Mouse (Mus musculus): Measurements from ENCODE around the gene Scgb1b7. TPM values are rescaled to one million over a fixed set of nuclear protein-coding genes. Genes with fewer than 3 reads are reported as not detected.
"Not testable (repeated sequence)": the region's sequence is repeated elsewhere in the genome, so short reads cannot be mapped to it uniquely, and the experiment has no call there.

The Scgb1b7 gene
- not detected in 2 replicates for polyA plus RNA-seq (2015; fragmentation: Nextera tagmentation; extraction: Ambion mirVana)

DNA sequence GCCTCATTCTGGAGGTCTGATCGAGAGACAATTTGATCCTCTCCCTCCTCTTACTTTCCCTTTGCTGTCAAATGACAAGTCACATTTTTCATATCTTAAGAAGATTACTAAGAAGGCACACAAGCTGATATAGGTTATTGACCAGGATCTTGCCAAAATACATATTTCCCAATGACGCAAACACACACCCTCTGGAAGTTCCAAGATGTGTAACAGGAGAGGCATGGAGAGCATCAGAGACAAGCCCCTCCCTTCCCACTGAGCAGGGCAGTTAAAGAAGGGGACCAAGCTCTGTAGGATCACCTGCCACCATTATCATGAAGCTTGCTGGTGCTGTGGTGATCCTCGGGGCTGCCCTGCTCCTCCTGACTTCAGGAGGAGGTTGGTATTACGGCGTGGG is at the start of gene Scgb1b7:
Scgb1b7 (plus strand) TSS at position 301 of the 400 bp plus-strand sequence.
- not testable (repeated sequence) for ATAC-seq (ENCODE audit: low FRiP score, low TSS enrichment); H3K27ac ChIP-seq (replicated peaks); DNase-seq (ENCODE audit: low spot score); H3K9ac ChIP-seq (ENCODE audit: low read length); H3K4me3 ChIP-seq (ENCODE audit: low read depth, low read length); H3K4me1 ChIP-seq (replicated peaks; ENCODE audit: control insufficient read depth, insufficient read depth); H3K9me3 ChIP-seq (ENCODE audit: control insufficient read depth, low read length); H3K36me3 ChIP-seq (ENCODE audit: control insufficient read depth, insufficient read depth, low read length); H3K4me2 ChIP-seq (replicated peaks; ENCODE audit: low read depth); H3K27me3 ChIP-seq (ENCODE audit: control insufficient read depth, insufficient read depth, low read length)
- 88% methylated on average over 3 of the region's 5 CpGs for WGBS

DNA sequence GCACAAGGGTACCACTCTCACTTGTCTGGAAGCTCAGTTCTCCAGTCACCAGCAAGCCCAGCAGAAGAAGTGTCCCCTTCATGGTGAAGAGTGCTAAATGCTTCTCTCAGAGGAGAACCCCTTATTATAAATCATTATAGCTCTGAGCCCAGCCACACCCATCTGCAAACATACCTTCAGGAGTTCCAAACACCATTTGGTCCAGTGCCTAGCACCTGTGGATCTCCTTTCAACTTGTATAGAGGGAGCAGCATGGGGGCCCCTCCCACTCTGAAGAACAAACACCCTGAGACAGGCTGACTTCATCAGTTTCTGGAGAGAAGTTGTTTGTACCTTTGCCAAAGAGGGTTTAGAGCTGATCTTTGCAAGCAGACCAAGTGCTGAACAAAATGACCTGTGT is 6.8 kb upstream of the Scgb1b7 start, which contains the start of gene Scgb2b7:
Scgb2b7 (minus strand) TSS at position 101 of the 400 bp plus-strand sequence.
- not testable (repeated sequence) for H3K27ac ChIP-seq (replicated peaks); H3K9ac ChIP-seq (ENCODE audit: low read length); H3K4me1 ChIP-seq (replicated peaks; ENCODE audit: control insufficient read depth, insufficient read depth); H3K27me3 ChIP-seq (ENCODE audit: control insufficient read depth, insufficient read depth, low read length); ATAC-seq (ENCODE audit: low FRiP score, low TSS enrichment); H3K9me3 ChIP-seq (ENCODE audit: control insufficient read depth, low read length); DNase-seq (ENCODE audit: low spot score); H3K4me3 ChIP-seq (ENCODE audit: low read depth, low read length); H3K36me3 ChIP-seq (ENCODE audit: control insufficient read depth, insufficient read depth, low read length); H3K4me2 ChIP-seq (replicated peaks; ENCODE audit: low read depth)

Other genes starting within 250 kb of the Scgb1b7 start
- not detected in 2 replicates for gene Scgb2b7, start 6.9 kb upstream of the Scgb1b7 start, polyA plus RNA-seq (2015; fragmentation: Nextera tagmentation; extraction: Ambion mirVana)